Mouse (Mus musculus) neural tube, embryonic 12.5 days (tissue): ENCODE data around the gene Pcdh15. TPM values are rescaled to one million over a fixed set of nuclear protein-coding genes. Genes with fewer than 3 reads are reported as not detected.

Experiments
- ATAC-seq: fragments of 200-750 bp; cut with Nextera tagmentation; 2 replicates; pipeline ENCODE4 v1.8.0; 2017; ENCODE audit warnings: low read depth, mild to moderate bottlenecking, moderate TSS enrichment, moderate library complexity; ENCODE audit not compliant: low FRiP score
- H3K27ac ChIP-seq: fragments of 300-500 bp; sonication (generic); 2 replicates; pipeline ENCODE4 v1.5.1; 2016
- H3K27me3 ChIP-seq: fragments of 300-500 bp; sonication (generic); replicated peaks from 2 replicates; pipeline ENCODE4 v1.6.1; 2016; ENCODE audit warnings: mild to moderate bottlenecking
- H3K36me3 ChIP-seq: fragments of 300-500 bp; sonication (generic); 2 replicates; pipeline ENCODE4 v1.6.1; 2016; ENCODE audit warnings: mild to moderate bottlenecking
- H3K4me1 ChIP-seq: fragments of 300-500 bp; sonication (generic); 2 replicates; pipeline ENCODE4 v1.6.1; 2016
- H3K4me2 ChIP-seq: fragments of 300-500 bp; sonication (generic); replicated peaks from 2 replicates; pipeline ENCODE4 v1.6.1; 2016; ENCODE audit warnings: mild to moderate bottlenecking
- H3K4me3 ChIP-seq: fragments of 300-500 bp; sonication (generic); 2 replicates; pipeline ENCODE4 v1.5.1; 2016
- H3K9ac ChIP-seq: fragments of 300-500 bp; sonication (generic); 2 replicates; pipeline ENCODE4 v1.6.1; 2016; ENCODE audit warnings: mild to moderate bottlenecking
- H3K9me3 ChIP-seq: fragments of 300-500 bp; sonication (generic); 2 replicates; pipeline ENCODE4 v1.6.1; 2016; ENCODE audit warnings: mild to moderate bottlenecking
- WGBS: fragments of 180-500 bp; shearing (Covaris S2); methylation state at CpG from one replicate; pipeline ENCODE4 v1.1.7; 2016; 5-methylcytosine and 5-hydroxymethylcytosine counted together
- polyA plus RNA-seq: library from polyadenylated mRNA; unstranded; fragments of >200 nt; fragmentation: Nextera tagmentation; extraction: Ambion mirVana; gene quantifications from 2 replicates; pipeline ENCODE4 v1.2.1, GENCODE M21; 2016

Gene Pcdh15
- polyA plus RNA-seq, 1 experiment from 2014 or later, result 7.1 TPM

GRCm38 (mm10) chr10:74569603-74570002, 1470.5 kb downstream of the Pcdh15 start:
- no peak for ATAC-seq
- WGBS, result 76% methylated on average over 3 of the region's 3 CpGs
- no peaks in the 10 kb centered on the region for H3K4me1 ChIP-seq
- no peaks in the 10 kb centered on the region for H3K9me3 ChIP-seq
- no peaks in the 10 kb centered on the region for H3K36me3 ChIP-seq
- H3K4me3 ChIP-seq, result no peak overlapping the region
- H3K9ac ChIP-seq, result no peak overlapping the region
- no peak overlapping the region for H3K27ac ChIP-seq
- no peaks in the 10 kb centered on the region for H3K27me3 ChIP-seq
- H3K4me2 ChIP-seq, result no peak overlapping the region

GRCm38 (mm10) chr10:74579924-74580323, 1480.8 kb downstream of the Pcdh15 start:
- Histone ChIP-seq H3K27ac (no peak overlapping the region), H3K9me3 (no peaks in the 10 kb centered on the region), H3K4me1 (no peaks in the 10 kb centered on the region), H3K36me3 (no peaks in the 10 kb centered on the region), H3K9ac (no peak overlapping the region), H3K27me3 (no peaks in the 10 kb centered on the region), H3K4me3 (no peak overlapping the region), H3K4me2 (no peak overlapping the region)
- ATAC-seq, result no peak
- 92% methylated on average over 2 of the region's 2 CpGs for WGBS

GRCm38 (mm10) chr10:74591799-74592198, 1492.7 kb downstream of the Pcdh15 start:
- 87% methylated on average over 3 of the region's 3 CpGs for WGBS
- ATAC-seq, result no peak

GRCm38 (mm10) chr10:74607683-74608082, 1508.5 kb downstream of the Pcdh15 start:
- H3K9me3 ChIP-seq, result no peaks in the 10 kb centered on the region
- H3K4me2 ChIP-seq, result no peak overlapping the region
- H3K4me1 ChIP-seq, result no peaks in the 10 kb centered on the region
- H3K27ac ChIP-seq, result no peak overlapping the region
- no peaks in the 10 kb centered on the region for H3K27me3 ChIP-seq
- no peak for ATAC-seq
- H3K9ac ChIP-seq, result no peak overlapping the region
- H3K36me3 ChIP-seq, result no peaks in the 10 kb centered on the region
- WGBS, result 67% methylated on average over 2 of the region's 2 CpGs
- no peak overlapping the region for H3K4me3 ChIP-seq

More at GRCm38 (mm10) chr10:74591799-74592198, 1492.7 kb downstream of the Pcdh15 start:
- no peak overlapping the region for H3K9ac ChIP-seq
- no peaks in the 10 kb centered on the region for H3K36me3 ChIP-seq
- no peaks in the 10 kb centered on the region for H3K9me3 ChIP-seq
- H3K27me3 ChIP-seq, result no peaks in the 10 kb centered on the region
- H3K4me1 ChIP-seq, result no peaks in the 10 kb centered on the region
- H3K4me2 ChIP-seq, result no peak overlapping the region
- H3K27ac ChIP-seq, result no peak overlapping the region
- H3K4me3 ChIP-seq, result no peak overlapping the region

GRCm38 (mm10) chr10:74621837-74622236, 1522.7 kb downstream of the Pcdh15 start:
- H3K4me1 ChIP-seq, result no peaks in the 10 kb centered on the region
- H3K4me2 ChIP-seq, result no peak overlapping the region
- H3K27ac ChIP-seq, result no peak overlapping the region
- ATAC-seq, result no peak
- no peak overlapping the region for H3K4me3 ChIP-seq
- no peaks in the 10 kb centered on the region for H3K27me3 ChIP-seq
- H3K9ac ChIP-seq, result no peak overlapping the region
- no peaks in the 10 kb centered on the region for H3K36me3 ChIP-seq
- WGBS, result 67% methylated on average over 2 of the region's 2 CpGs
- no peaks in the 10 kb centered on the region for H3K9me3 ChIP-seq

GRCm38 (mm10) chr10:74625715-74626114, 1526.6 kb downstream of the Pcdh15 start:
- Histone ChIP-seq H3K4me1 (no peaks in the 10 kb centered on the region), H3K9ac (no peak overlapping the region), H3K9me3 (no peaks in the 10 kb centered on the region), H3K27ac (no peak overlapping the region), H3K27me3 (no peaks in the 10 kb centered on the region), H3K4me2 (no peak overlapping the region), H3K4me3 (no peak overlapping the region), H3K36me3 (no peaks in the 10 kb centered on the region)
- 82% methylated on average over 4 of the region's 4 CpGs for WGBS
- no peak for ATAC-seq

- H3K27me3 ChIP-seq, result no peaks in the 10 kb centered on the region
- no peak for ATAC-seq
- H3K4me3 ChIP-seq, result no peak overlapping the region
- H3K9ac ChIP-seq, result no peak overlapping the region
- H3K4me1 ChIP-seq, result no peaks in the 10 kb centered on the region
- H3K27ac ChIP-seq, result no peak overlapping the region
- H3K4me2 ChIP-seq, result no peak overlapping the region
- H3K9me3 ChIP-seq, result no peaks in the 10 kb centered on the region
- 72% methylated on average over 10 of the region's 10 CpGs for WGBS
- H3K36me3 ChIP-seq, result no peaks in the 10 kb centered on the region
These were observed 1527.5 kb downstream of the Pcdh15 start for GRCm38 (mm10) chr10:74626596-74626995.

GRCm38 (mm10) chr10:74631314-74631713, 1532.2 kb downstream of the Pcdh15 start:
- Histone ChIP-seq H3K9ac (no peak overlapping the region), H3K27me3 (no peaks in the 10 kb centered on the region), H3K4me1 (no peaks in the 10 kb centered on the region), H3K4me2 (no peak overlapping the region), H3K4me3 (no peak overlapping the region), H3K27ac (no peak overlapping the region), H3K9me3 (no peaks in the 10 kb centered on the region), H3K36me3 (no peaks in the 10 kb centered on the region)
- WGBS, result 89% methylated on average over 9 of the region's 9 CpGs
- no peak for ATAC-seq

GRCm38 (mm10) chr10:74637040-74637439, 1537.9 kb downstream of the Pcdh15 start:
- no peak overlapping the region for H3K9ac ChIP-seq
- H3K4me3 ChIP-seq, result no peak overlapping the region
- ATAC-seq, result no peak
- no peak overlapping the region for H3K27ac ChIP-seq
- no peaks in the 10 kb centered on the region for H3K36me3 ChIP-seq
- no peaks in the 10 kb centered on the region for H3K9me3 ChIP-seq
- H3K4me1 ChIP-seq, result no peaks in the 10 kb centered on the region
- 51% methylated on average over 4 of the region's 4 CpGs for WGBS
- no peaks in the 10 kb centered on the region for H3K27me3 ChIP-seq
- no peak overlapping the region for H3K4me2 ChIP-seq

GRCm38 (mm10) chr10:74642125-74642524, 1543.0 kb downstream of the Pcdh15 start:
- no peak overlapping the region for H3K4me3 ChIP-seq
- no peak overlapping the region for H3K27ac ChIP-seq
- no peaks in the 10 kb centered on the region for H3K4me1 ChIP-seq
- no peak for ATAC-seq
- no peak overlapping the region for H3K9ac ChIP-seq
- WGBS, result 57% methylated on average over 6 of the region's 6 CpGs
- H3K27me3 ChIP-seq, result no peaks in the 10 kb centered on the region
- H3K9me3 ChIP-seq, result no peaks in the 10 kb centered on the region
- no peak overlapping the region for H3K4me2 ChIP-seq
- no peaks in the 10 kb centered on the region for H3K36me3 ChIP-seq

GRCm38 (mm10) chr10:74663171-74663570, 1564.0 kb downstream of the Pcdh15 start:
- H3K9ac ChIP-seq, result no peak overlapping the region
- H3K4me2 ChIP-seq, result no peak overlapping the region
- no peaks in the 10 kb centered on the region for H3K4me1 ChIP-seq
- ATAC-seq, result no peak
- no peaks in the 10 kb centered on the region for H3K36me3 ChIP-seq
- no peak overlapping the region for H3K4me3 ChIP-seq
- 85% methylated on average over 1 of the region's 1 CpGs for WGBS
- no peaks in the 10 kb centered on the region for H3K9me3 ChIP-seq
- no peaks in the 10 kb centered on the region for H3K27me3 ChIP-seq
- no peak overlapping the region for H3K27ac ChIP-seq

- Histone ChIP-seq H3K9ac (no peak overlapping the region), H3K36me3 (no peaks in the 10 kb centered on the region), H3K27ac (no peak overlapping the region), H3K9me3 (no peaks in the 10 kb centered on the region), H3K4me1 (no peaks in the 10 kb centered on the region), H3K4me2 (no peak overlapping the region), H3K27me3 (no peaks in the 10 kb centered on the region), H3K4me3 (no peak overlapping the region)
- 66% methylated on average over 4 of the region's 4 CpGs for WGBS
- no peak for ATAC-seq
These were observed 1580.9 kb downstream of the Pcdh15 start for GRCm38 (mm10) chr10:74680016-74680491.

- 39% methylated on average over 1 of the region's 1 CpGs for WGBS
- Histone ChIP-seq H3K27me3 (no peaks in the 10 kb centered on the region), H3K9ac (no peak overlapping the region), H3K4me2 (no peak overlapping the region), H3K36me3 (no peaks in the 10 kb centered on the region), H3K4me1 (no peaks in the 10 kb centered on the region), H3K4me3 (no peak overlapping the region), H3K27ac (no peak overlapping the region), H3K9me3 (no peaks in the 10 kb centered on the region)
- no peak for ATAC-seq
These were observed 1581.4 kb downstream of the Pcdh15 start for GRCm38 (mm10) chr10:74680559-74680958.
